9 mouse cellular contexts compared by ENCODE assay signal in the genomic region with DNA sequence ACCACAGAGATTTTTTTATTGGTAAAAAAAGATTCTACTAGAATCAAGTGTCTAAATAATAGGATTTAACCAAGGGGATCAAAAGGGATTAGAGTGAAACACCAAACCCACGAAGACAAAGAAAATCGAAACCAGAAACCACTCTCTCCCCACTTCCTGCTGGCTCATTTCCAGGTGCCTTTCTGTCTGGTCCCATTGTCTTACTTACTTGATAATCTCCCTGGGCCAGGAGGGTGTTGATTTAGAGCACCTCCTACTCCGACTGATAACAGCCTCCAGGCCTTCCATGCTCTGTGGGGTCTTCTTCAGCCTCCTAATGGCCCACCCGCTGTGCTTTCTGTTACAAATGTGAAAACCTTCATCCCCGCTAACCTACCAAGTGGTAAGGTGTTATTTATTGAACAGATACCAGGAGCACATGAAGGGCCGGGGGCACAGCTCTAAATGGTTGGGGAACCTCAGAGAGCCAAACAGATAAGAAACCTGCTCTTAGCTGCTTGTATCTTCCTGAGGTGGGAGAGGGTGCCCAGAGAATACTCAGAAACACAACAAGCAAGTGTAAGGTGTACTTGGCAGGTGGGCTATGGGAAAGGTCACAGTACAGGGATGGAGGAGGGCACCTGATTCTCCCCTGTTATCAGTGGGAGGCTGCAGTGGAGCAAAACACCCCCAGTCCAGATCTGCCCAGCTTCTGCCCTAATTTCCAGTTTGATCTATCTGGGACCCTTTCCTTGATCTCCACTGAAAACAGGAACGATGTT.
DNase-seq lines count a peak whose midpoint lies in the region; ATAC-seq and TF ChIP-seq lines count a peak whose summit lies in the region.
"Had no signal": no experiment of that assay in that cellular context is flagged by ENCODE, and none has a peak within 500 bp of the region (broad histone marks: within the 10 kb centered on the region; RNA-seq: fewer than 3 reads in every experiment).

No protein-coding gene starts in this region.

- H3K27ac ChIP-seq in midbrain, embryonic 15.5 days: no peak overlapping the region
- no peak overlapping the region for H3K27ac ChIP-seq in midbrain, embryonic 10.5 days (replicated peaks)
- H3K27ac ChIP-seq: neural tube, embryonic 13.5 days had no signal

- 0 out of 2 replicates have a peak, but pooled peaks have one; percentile 27 for ATAC-seq in midbrain, embryonic 15.5 days (replicated peaks)

- H3K9ac ChIP-seq in midbrain, embryonic 15.5 days: no peak overlapping the region
- H3K9ac ChIP-seq: neural tube, embryonic 13.5 days had no signal

- no peaks in the 10 kb centered on the region; the same call in 1 of the 2 replicates for H3K4me1 ChIP-seq in midbrain, embryonic 15.5 days
- H3K4me1 ChIP-seq in midbrain, embryonic 10.5 days: peaks cover 8% of the 10 kb centered on the region

- WGBS in midbrain, embryonic 15.5 days: 25% methylated on average over 7 of the region's 7 CpGs
- 30% methylated on average over 7 of the region's 7 CpGs for whole genome bisulfite sequencing in midbrain, embryonic 10.5 days

- no peaks in the 10 kb centered on the region for H3K9me3 ChIP-seq in midbrain, embryonic 15.5 days
- no peaks in the 10 kb centered on the region for H3K9me3 ChIP-seq in midbrain, embryonic 10.5 days (replicated peaks)
- H3K9me3 ChIP-seq: neural tube, embryonic 13.5 days had no signal

- intact Hi-C loops in gastrocnemius, postnatal 36 days (cut with DNase I): no loop called here

- no peaks in the 10 kb centered on the region for H3K27me3 ChIP-seq in midbrain, embryonic 15.5 days (replicated peaks)
- peaks cover 22% of the 10 kb centered on the region for H3K27me3 ChIP-seq in midbrain, embryonic 10.5 days (ENCODE audit: low read depth, poor library complexity, severe bottlenecking)
- H3K27me3 ChIP-seq: neural tube, embryonic 13.5 days had no signal

- no peaks in the 10 kb centered on the region for H3K36me3 ChIP-seq in midbrain, embryonic 15.5 days (replicated peaks)
- no peaks in the 10 kb centered on the region for H3K36me3 ChIP-seq in midbrain, embryonic 10.5 days
- H3K36me3 ChIP-seq: neural tube, embryonic 13.5 days had no signal

- no peak overlapping the region for H3K4me2 ChIP-seq in midbrain, embryonic 15.5 days
- H3K4me2 ChIP-seq: neural tube, embryonic 13.5 days had no signal

- no peak for DNase-seq in midbrain, embryonic 10.5 days (ENCODE audit: low spot score)
- DNase-seq in brain, embryonic 14.5 days (ENCODE audit: low read depth): peak; percentile 32
- DNase-seq in kidney, adult 9 months: peak; percentile 64
- peak; percentile 33 for DNase-seq in thymus, postnatal 14 days
- DNase-seq in urinary bladder, adult 2 months (ENCODE audit: low spot score): no peak
- DNase-seq in layer of hippocampus, adult 8-10 months (ENCODE audit: low spot score in 2 of 2): no peak
- DNase-seq in gastrocnemius, postnatal 36 days: no peak

- no peak for TF ChIP-seq CTCF in brain, embryonic 14.5 days (IDR thresholded peaks at IDR 0.05; ENCODE audit: borderline replicate concordance, extremely low read depth, insufficient read depth, insufficient read length)

- H3K4me3 ChIP-seq in midbrain, embryonic 15.5 days: no peak overlapping the region
- no peak overlapping the region for H3K4me3 ChIP-seq in midbrain, embryonic 10.5 days
- H3K4me3 ChIP-seq: neural tube, embryonic 13.5 days had no signal

- TF ChIP-seq POLR2A in brain, embryonic 14.5 days (IDR thresholded peaks at IDR 0.05; ENCODE audit: borderline replicate concordance, extremely low read depth, insufficient read depth, insufficient read length, poor library complexity, severe bottlenecking): no peak

Comparison
In these comparisons a context has a peak if more than half of its experiments do, and no peak if none do; other contexts are left out.
1. DNase-seq: peak in brain, embryonic 14.5 days (single experiment), kidney, adult 9 months (single experiment) and thymus, postnatal 14 days (single experiment); none in midbrain, embryonic 10.5 days (single experiment), urinary bladder, adult 2 months (single experiment), layer of hippocampus, adult 8-10 months (0 of 2) and gastrocnemius, postnatal 36 days (0 of 2).